ENCODE assay signal across 16 mouse cellular contexts in the genomic region with DNA sequence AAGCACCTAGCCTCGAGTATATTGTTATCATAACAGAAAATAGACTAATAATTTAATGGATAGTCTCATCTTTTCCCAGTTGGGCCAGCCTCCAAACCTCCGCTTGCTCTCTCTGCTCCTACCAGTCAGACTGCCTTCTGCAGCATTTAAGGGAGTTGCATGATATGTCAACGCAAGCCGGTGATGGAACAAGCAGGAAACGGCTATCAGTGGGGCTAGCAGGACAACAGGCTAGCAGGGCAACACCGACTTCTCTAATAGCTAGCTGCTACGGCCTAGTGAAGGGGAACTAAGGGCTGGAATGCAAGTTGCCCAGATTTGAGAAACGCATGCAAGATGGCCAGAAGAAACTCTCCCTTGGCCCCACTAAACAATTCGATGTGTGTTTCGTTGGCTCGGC. TPM values are rescaled to one million over a fixed set of nuclear protein-coding genes. Genes with fewer than 3 reads are reported as not detected.
"Had no signal": no experiment of that assay in that cellular context is flagged by ENCODE, and none has a peak within 500 bp of the region (broad histone marks: within the 10 kb centered on the region; RNA-seq: fewer than 3 reads in every experiment).

No protein-coding gene starts in this region.

- H3K4me3 ChIP-seq: neural tube, embryonic 13.5 days; neural tube, embryonic 15.5 days; stomach, embryonic 15.5 days had no signal

- DNase-seq: retina, postnatal 1 day; right cerebral cortex, adult 18-20 months; right cerebral cortex, postnatal 14 days; right cerebral cortex, postnatal 25 days; right cerebral cortex, postnatal 4 days; spleen, adult 18-20 months; thymus, adult 18-20 months; thymus, adult 2 months; thymus, postnatal 14 days; thymus, postnatal 25 days; thymus, postnatal 36 days; thymus, postnatal 4 days had no signal

- H3K9me3 ChIP-seq: neural tube, embryonic 13.5 days; neural tube, embryonic 15.5 days; stomach, embryonic 15.5 days had no signal

- H3K4me2 ChIP-seq: neural tube, embryonic 13.5 days; neural tube, embryonic 15.5 days; stomach, embryonic 15.5 days had no signal

- H3K9ac ChIP-seq: neural tube, embryonic 13.5 days; neural tube, embryonic 15.5 days; stomach, embryonic 15.5 days had no signal

- H3K27ac ChIP-seq: neural tube, embryonic 13.5 days; neural tube, embryonic 15.5 days; stomach, embryonic 15.5 days had no signal

- H3K36me3 ChIP-seq: neural tube, embryonic 13.5 days; neural tube, embryonic 15.5 days; stomach, embryonic 15.5 days had no signal

RNA-seq across cellular contexts. Expression of a gene that starts 20.6 kb away (rescaled TPM):
- total RNA-seq: neutrophil, adult 5-6 weeks had no signal
